Mouse (Mus musculus): ENCODE results near the gene Olfr62.

Gene Olfr62

DNA sequence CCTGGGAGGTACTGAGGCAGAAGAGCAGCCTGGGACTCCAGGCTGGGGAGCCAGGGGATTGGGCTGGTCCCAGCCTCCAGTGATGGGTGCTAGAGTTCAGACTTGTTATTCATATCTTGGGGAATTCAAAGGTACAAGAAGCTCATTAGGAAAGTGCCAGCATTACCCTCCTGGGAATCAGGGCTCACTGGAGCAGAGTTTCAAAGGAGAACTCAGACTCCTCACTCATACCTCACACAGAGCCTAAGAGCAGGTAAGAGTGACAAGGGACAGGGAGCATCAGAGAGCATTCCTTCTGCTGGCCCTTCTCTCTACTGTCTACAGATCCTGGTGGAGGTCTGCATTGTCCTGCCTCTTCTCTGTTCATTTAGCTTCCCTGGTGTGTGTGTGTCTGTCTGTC is at the start of gene Olfr62:
Gene Olfr62, plus strand, starts transcription at position 301 of the 400 bp plus-strand sequence.
- DNase-seq (ENCODE audit: low read depth, low spot score): no peak

DNA sequence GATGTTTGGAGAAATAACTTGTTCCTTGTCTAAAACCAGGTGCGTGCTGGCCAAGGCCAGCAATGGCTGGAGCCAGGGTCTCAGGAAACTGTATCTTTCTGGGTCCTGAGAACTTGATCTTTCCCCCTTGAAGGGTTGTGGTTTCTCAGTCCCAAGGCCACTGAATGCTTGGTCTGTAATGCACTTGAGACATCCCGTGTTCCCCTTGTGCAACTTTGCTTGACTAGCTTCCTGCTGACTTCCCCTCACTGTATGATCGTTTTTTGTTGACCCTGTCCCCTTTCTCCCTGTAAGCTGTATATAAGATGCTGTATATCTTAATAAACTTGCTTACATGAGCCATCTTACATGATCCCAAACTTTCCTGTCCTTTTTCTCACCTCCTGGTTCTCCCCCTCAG is 48.9 kb upstream of the Olfr62 start:
- no peak for DNase-seq (ENCODE audit: low read depth, low spot score)

DNA sequence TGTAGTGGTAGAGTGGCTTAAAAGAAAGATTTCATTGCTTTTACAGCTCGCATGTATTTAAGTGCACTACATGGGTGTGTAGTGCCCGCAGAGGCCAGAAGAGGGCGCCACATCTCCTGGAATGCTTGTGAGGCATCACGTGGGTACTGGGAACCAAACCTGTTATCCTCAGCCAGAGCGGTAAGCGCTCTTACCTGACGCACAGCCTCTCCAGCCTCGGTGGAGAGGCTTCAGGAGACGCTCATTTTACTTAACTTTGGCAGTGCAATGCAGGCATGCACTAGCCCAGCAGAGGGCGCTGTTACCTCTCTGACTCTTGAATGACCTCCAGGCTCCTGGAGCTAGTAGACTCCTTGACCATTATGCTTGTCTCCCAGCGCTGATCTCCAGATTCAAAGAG is 46.1 kb upstream of the Olfr62 start:
- peak; percentile 98 for DNase-seq (ENCODE audit: low read depth, low spot score)

DNA sequence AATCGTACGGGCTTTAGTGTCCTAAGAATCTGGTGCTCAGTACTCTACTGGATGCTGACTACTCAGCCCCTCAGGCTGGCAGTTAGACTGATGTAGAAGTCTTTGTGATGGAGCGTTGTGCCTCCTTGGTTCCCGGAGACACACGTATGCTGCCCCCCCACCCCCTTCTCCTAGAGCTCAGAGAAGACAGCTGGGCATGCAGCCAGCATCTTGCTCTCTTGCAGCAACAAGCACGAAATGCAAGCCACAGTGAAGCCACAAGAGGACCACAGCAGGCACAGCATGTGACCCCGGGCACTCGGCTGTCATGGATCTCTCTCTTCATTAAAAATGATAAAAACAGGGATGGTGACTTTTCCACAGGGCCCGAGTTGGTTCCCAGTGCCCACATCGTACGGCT is 43.3 kb upstream of the Olfr62 start:
- no peak for DNase-seq (ENCODE audit: low read depth, low spot score)

DNA sequence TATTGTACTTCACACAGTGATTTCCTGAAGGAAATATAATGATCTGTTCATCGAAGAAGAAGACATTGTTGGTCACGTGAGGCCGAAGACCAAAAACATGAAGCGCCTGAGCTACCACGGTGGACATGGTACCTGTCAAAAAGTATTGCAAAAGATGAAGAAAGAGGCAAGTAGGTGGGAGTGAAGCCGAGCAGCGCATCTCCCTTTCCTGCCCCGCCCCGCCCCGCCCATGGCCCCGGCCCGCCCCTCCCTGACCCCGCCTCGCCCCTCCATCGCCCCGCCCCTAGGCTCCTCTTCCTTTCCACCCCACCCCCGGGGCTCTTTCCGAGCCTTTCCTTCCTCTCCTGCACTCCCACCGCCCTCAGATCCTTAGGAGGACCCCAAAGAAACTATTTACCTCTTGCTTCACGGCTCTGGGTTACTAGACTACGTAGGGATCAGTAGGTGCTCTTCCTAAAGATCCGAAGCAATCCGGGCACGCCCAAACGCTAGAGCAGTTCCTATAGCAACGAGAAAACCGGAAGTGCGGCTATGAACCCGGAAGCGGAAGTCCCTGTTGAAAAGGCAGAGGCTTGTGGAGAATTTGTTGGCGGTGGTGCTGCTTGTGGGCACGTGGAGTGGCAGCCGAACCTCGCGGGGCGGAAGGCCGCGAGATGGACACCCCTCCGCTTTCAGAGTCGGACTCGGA is 38.3 kb upstream of the Olfr62 start, which contains the start of the genes Cfap57 and Ebna1bp2:
Gene Cfap57, minus strand, starts transcription at position 499 of the 688 bp plus-strand sequence.
Gene Ebna1bp2, plus strand, starts transcription at position 521 of the 688 bp plus-strand sequence.
- peak; percentile 96 for DNase-seq (ENCODE audit: low read depth, low spot score)

DNA sequence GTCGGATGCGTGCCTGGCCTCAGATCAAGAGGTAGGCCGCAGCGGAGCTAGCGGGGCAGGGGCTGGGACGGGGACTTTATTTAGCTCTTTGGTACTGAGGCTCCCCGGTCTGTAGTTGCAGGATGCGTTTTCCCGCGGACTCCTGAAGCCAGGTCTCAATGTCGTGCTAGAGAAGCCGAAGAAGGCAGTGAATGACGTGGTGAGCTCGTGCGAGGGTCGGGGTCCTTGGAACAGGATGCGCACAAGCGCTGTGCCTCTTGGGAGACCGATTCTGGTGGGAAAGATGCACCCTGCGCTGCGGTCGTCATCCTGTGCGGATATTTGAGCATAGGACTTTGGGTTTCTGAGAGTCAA is 37.8 kb upstream of the Olfr62 start:
- no peak for DNase-seq (ENCODE audit: low read depth, low spot score)

DNA sequence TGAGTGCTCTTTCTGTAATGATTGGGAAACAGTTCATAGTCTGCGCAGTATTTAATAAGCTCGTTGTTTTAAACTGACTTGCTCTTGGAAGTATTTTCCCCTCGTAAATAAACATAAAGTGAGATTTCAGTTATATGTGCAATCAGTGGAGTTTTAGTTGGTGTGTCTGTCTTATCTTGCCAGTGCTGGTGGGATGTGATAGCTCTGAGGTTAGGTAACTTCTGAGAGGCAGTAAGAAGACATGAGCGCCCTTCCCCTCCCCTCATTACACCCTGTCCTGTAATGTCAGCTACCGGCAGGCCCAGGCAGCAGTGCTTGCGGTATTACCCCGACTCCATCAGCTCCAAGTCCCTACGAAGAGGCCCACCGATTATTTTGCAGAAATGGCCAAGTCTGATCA is 37.0 kb upstream of the Olfr62 start:
- DNase-seq (ENCODE audit: low read depth, low spot score): no peak

DNA sequence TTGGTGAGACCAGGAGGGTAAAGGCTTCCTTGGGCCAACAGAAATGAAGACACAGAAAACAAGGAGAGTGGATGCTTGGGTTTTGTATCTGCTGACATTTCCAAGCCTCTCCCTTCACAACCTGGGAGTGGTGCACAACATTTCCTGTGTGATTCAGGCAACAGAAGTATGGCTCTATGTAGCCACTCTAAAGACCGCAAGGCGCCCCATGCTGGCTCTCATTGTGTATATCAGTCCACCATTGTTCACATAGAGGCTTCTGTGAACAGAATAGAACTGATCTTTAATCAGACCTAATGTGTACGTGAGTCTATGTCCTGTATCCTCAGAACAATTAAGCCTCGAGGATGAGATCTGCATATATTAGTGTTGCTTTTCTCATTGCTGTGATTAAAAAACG is 28.5 kb upstream of the Olfr62 start:
- DNase-seq (ENCODE audit: low read depth, low spot score): peak; percentile 43

DNA sequence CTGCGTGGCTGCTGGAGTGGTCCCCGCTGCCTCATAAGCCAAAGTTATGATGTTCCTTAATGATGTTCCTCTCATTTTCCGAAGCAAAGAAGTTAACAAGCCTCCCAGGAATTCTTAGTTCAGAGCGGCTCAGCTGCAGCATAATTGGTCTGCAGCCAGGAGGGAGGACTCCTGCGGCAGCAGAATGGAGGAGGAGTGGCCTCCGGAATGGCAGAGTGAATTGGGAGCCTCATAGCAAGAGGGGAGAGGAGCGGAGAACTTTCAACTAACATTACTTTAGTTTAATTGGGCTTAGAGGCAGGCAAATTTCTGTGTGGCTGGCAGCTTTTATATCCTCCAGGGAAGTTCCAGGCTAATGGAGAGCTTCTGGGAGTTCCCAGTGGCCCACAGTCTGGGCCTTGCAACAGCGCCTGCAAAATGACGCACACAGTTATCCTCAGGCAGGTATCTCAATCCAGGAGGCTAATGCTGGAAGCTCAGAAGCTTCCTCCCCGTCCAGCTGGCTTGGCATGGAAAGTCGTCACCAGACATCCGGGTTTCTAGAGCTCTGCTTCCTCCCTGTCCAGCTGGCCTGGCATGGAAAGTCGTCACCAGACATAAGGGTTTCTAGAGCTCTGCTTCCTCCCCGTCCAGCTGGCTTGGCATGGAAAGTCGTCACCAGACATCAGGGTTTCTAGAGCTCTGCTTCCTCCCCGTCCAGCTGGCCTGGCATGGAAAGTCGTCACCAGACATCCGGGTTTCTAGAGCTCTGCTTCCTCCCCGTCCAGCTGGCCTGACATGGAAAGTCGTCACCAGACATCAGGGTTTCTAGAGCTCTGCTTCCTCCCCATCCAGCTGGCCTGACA is 16.2 kb upstream of the Olfr62 start:
- no peak for DNase-seq (ENCODE audit: low read depth, low spot score)

DNA sequence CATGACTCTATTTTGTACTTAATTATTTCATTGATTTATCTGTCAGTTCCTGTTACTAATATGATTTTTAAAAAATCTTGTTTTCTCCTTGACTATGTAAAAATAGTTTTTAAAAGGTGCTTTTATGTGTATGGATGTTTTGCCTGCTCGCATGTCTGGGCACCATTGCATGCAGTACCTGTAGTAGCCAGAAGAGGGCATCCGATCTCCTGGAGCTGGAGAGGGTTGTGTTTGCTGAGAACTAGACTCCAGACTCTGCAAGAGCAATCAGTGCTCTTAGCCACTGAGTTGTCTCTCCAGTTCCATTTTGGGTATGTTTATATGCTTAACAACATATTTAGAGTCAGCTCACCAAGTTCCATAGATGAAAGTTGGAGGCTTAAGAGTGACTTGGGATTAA is 13.5 kb upstream of the Olfr62 start:
- DNase-seq (ENCODE audit: low read depth, low spot score): peak; percentile 78

DNA sequence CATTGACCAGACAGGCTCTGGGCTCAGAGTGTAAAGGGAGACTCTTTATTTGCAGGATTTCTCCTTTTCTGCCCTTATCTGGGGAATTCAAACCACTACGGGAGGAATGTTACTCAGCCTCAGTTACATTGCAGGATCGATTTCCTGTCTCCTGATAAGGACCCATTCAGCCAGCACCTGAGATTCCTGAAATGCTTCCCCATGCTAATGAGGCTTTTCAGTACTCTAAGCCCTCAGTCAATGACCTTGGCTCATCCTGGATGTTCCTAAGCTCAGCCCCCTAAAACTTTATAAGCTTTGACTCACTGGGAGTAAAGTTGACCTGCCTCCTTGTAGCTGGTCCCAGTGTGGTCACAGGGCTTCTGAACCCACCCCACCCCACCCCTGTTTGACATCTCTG is 28.3 kb downstream of the Olfr62 start:
- peak; percentile 83 for DNase-seq (ENCODE audit: low read depth, low spot score)

DNA sequence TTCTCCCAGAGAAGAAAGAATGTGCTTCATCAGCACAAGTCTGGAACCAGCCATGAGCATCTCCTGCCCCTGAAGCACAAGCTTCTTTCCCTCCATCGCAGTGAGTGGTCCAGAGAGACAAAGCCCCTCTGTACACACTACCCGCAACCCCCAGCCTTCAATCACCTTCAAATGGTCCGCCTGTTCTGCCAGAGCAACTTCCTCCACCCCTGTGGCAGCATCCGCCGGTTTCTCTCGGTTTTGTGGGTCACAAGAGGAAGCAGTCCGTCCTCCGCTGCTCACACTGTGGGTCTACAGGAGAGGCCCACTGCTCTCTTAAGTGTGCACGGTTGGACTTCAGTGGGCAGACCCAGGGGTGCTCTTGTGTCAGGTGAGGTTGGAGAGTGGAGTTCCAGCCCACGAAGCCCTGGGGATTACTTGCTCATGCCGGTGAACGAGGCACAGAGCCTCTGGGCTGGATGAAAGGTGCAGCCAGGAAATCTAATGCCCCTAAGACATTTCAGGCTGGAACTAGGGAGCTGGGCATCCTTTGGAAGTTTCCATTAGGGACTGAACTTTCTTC is 33.7 kb downstream of the Olfr62 start, which contains the start of gene Olfr1342:
Gene Olfr1342, minus strand, starts transcription at position 345 of the 562 bp plus-strand sequence.
- no peak for DNase-seq (ENCODE audit: low read depth, low spot score)

DNA sequence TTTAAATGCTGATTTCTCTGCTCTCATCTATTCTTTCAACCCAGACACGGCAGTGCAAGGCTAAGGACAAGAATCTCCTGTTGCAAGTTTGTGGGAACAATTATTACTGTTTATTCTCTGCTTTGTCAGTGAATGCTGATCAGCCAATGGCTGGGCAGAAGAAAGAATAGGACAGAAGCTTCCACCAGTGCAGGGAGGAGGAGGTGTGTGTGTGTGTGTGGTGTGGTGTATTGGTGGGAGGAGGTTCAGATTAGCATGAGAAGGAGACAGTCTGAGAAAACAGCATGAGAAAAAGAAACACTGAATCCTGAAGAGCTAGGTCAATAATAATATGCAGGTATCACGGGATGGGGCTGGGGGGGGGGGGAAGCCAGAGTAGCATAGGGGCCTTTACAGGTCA is 35.1 kb downstream of the Olfr62 start:
- DNase-seq (ENCODE audit: low read depth, low spot score): no peak

DNA sequence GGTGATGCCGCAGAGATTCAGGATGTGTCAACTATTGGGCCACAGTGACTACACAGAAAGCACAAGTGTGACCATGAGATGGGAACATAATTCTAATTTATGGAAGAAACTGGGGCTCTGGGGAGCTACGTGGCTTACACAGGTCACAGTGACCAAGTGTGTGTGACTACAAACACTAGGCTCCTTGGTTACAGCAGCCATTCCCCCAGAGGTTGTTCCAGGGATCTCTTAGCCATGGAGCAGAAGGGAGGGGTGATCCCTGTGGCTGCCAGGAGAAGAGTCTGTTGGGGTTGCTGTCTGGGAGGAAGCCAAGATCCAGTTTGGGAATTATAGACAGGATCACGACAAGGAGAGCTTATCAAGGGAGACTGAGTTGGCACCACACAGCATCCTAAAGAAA is 44.5 kb downstream of the Olfr62 start, which contains the start of gene Olfr1341:
Gene Olfr1341, plus strand, starts transcription at position 301 of the 400 bp plus-strand sequence.
- DNase-seq (ENCODE audit: low read depth, low spot score): no peak

DNA sequence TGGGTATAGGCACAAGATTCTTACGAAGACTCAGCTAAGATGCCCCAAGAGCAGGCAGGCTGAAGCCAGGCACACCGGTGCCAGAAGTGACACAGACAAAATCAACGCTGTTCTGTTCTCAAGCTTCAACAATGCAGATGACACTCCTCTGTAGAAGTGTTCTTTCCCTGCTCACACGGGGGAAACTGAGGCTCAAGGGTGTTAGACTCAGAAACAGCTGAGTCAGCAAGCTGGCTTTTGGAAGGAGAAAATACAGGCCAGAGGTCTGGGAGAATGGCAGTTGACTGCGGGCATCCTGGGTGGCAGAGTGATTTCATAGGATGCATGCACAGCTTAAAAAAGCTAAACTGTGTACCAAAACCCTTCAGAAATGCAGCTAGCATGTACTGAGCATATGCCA is 49.3 kb downstream of the Olfr62 start:
- DNase-seq (ENCODE audit: low read depth, low spot score): no peak

DNA sequence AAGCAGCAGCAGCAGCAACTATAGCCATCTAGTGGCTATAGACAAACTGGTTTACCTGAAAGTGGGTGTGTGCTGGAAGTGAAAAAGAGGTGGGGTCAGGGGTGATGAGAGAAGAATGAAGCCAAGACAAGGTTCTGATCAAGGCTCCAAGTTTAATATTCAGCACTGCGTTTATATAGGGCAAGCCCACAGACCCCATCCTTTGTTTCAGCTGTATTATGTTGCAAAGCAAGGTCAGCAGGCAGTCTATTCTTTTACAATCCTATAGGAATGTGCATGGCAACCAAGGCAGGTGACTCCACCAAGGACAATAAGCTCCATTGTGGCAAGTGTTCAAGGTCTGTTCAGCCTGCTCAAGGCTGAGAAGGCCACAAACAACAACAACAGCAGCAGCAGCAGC is 52.9 kb downstream of the Olfr62 start:
- peak; percentile 85 for DNase-seq (ENCODE audit: low read depth, low spot score)
